Mouse (Mus musculus) left cerebral cortex, adult 11 months (tissue): ENCODE measurements around the gene Cel.

Source experiments
- DNase-seq: peaks from one replicate; pipeline ENCODE4 v3.0.0; 2022; ENCODE audit warnings: low spot score

Gene Cel

GRCm38 (mm10) chr2:28537634-28537920 lies 25.6 kb downstream of the Cel start:
- no peak for DNase-seq

GRCm38 (mm10) chr2:28536766-28537633 lies 26.2 kb downstream of the Cel start:
- no peak for DNase-seq

GRCm38 (mm10) chr2:28536166-28536565 lies 27.0 kb downstream of the Cel start:
- no peak for DNase-seq

- DNase-seq = no peak
These were observed 27.6 kb downstream of the Cel start for GRCm38 (mm10) chr2:28535650-28536049.

- DNase-seq = no peak
These were observed 28.0 kb downstream of the Cel start for GRCm38 (mm10) chr2:28535263-28535540.

- DNase-seq = no peak
These were observed 28.6 kb downstream of the Cel start for GRCm38 (mm10) chr2:28534436-28535262.

- no peak for DNase-seq
These were observed 29.2 kb downstream of the Cel start for GRCm38 (mm10) chr2:28533901-28534435.

GRCm38 (mm10) chr2:28532938-28533771 lies 30.0 kb downstream of the Cel start:
- DNase-seq = peak; percentile 88

GRCm38 (mm10) chr2:28530311-28530710 lies 32.9 kb downstream of the Cel start:
- DNase-seq = no peak

- DNase-seq = no peak
These were observed 33.3 kb downstream of the Cel start for GRCm38 (mm10) chr2:28529856-28530255.

GRCm38 (mm10) chr2:28528354-28528730 lies 34.9 kb downstream of the Cel start:
- no peak for DNase-seq

- DNase-seq = no peak
These were observed 35.5 kb downstream of the Cel start for GRCm38 (mm10) chr2:28527436-28528353.

- DNase-seq = no peak
These were observed 37.0 kb downstream of the Cel start for GRCm38 (mm10) chr2:28525943-28526876.

- no peak for DNase-seq
These were observed 37.8 kb downstream of the Cel start for GRCm38 (mm10) chr2:28525219-28525942.

- no peak for DNase-seq
These were observed 38.8 kb downstream of the Cel start for GRCm38 (mm10) chr2:28524406-28524805.

GRCm38 (mm10) chr2:28523643-28524117 lies 39.5 kb downstream of the Cel start:
- DNase-seq = peak; percentile 78

GRCm38 (mm10) chr2:28522166-28522565 lies 41.0 kb downstream of the Cel start:
- DNase-seq = no peak

GRCm38 (mm10) chr2:28521571-28522151 lies 41.5 kb downstream of the Cel start:
- DNase-seq = no peak

- DNase-seq = no peak
These were observed 42.6 kb downstream of the Cel start for GRCm38 (mm10) chr2:28520581-28520980.
